Mouse (Mus musculus) C2C12 (cell line): ENCODE measurements at regions not wholly inside any gene's neighbourhood (a gene's known extent, or its start where the extent isn't known, plus 50 kb on each side); places are given as distances from the start of the nearest gene placed in this dataset.

ENCODE experiments used
- CEBPB ChIP-seq: IDR thresholded peaks from one replicate; pipeline ENCODE4 v1.6.1; 2011; ENCODE audit warnings: low read depth, mild to moderate bottlenecking, control low read depth, moderate library complexity
- CTCF ChIP-seq: IDR thresholded peaks from one replicate; pipeline ENCODE4 v1.5.1; 2011; ENCODE audit not compliant: control insufficient read depth, insufficient read depth, insufficient read length
- FOSL1 ChIP-seq: IDR thresholded peaks from one replicate; pipeline ENCODE4 v1.8.0; 2011; ENCODE audit warnings: mild to moderate bottlenecking, low read length; ENCODE audit not compliant: poor library complexity, insufficient read depth, severe bottlenecking
- MAX ChIP-seq: IDR thresholded peaks from one replicate; pipeline ENCODE4 v1.6.1; 2011; ENCODE audit warnings: mild to moderate bottlenecking, control low read depth
- USF1 ChIP-seq: IDR thresholded peaks from one replicate; pipeline ENCODE4 v1.6.1; 2011; ENCODE audit warnings: low read depth, mild to moderate bottlenecking, control low read depth, moderate library complexity

DNA sequence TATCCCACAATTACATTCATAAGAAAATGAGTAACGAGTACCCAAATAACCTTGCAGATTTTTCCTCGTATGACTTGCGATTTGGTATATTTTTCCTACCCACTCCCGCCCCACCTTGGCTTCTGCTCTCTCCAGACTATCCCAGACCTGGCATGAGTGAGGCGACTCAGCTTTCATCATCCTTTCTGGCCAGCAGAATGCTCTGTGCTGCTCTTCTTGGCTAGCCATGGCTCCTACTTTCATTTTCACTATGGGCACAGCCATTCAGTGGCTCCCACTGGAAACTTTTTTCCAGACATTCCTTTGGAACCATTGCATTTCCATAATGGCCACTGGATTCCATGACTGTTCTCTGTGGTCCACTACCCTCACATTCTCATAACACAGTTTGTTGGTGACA, 449.1 kb upstream of the Gm11114 start:
- TF ChIP-seq CTCF (no peak), USF1 (no peak), FOSL1 (no peak), MAX (no peak), CEBPB (no peak)
